Comparison of ENCODE assay signal across 10 mouse cellular contexts in genomic region chr5:71700468-71701272, GRCm38 (mm10). TPM values are rescaled to one million over a fixed set of nuclear protein-coding genes. Genes with fewer than 3 reads are reported as not detected.
DNase-seq lines count a peak whose midpoint lies in the region; ATAC-seq and TF ChIP-seq lines count a peak whose summit lies in the region.
"Had no signal": no experiment of that assay in that cellular context is flagged by ENCODE, and none has a peak within 500 bp of the region (broad histone marks: within the 10 kb centered on the region; RNA-seq: fewer than 3 reads in every experiment).

No protein-coding gene starts in this region.

- H3K4me3 ChIP-seq in embryonic fibroblast, embryonic 13.5 days (ENCODE audit: insufficient read depth, low read length): peak overlapping the region; percentile 64
- H3K4me3 ChIP-seq in heart, embryonic 15.5 days: peak overlapping the region; percentile 60
- H3K4me3 ChIP-seq in liver, embryonic 13.5 days (replicated peaks): peak overlapping the region; percentile 35
- peak overlapping the region; percentile 53 for H3K4me3 ChIP-seq in neural tube, embryonic 15.5 days (replicated peaks)

- no peaks in the 10 kb centered on the region for H3K9me3 ChIP-seq in heart, embryonic 15.5 days (replicated peaks)
- no peaks in the 10 kb centered on the region for H3K9me3 ChIP-seq in liver, embryonic 13.5 days (replicated peaks)
- no peaks in the 10 kb centered on the region for H3K9me3 ChIP-seq in neural tube, embryonic 15.5 days (replicated peaks)

- peak overlapping the region; percentile 92 for H3K4me2 ChIP-seq in heart, embryonic 15.5 days
- H3K4me2 ChIP-seq in liver, embryonic 13.5 days: peak overlapping the region; percentile 53
- H3K4me2 ChIP-seq in neural tube, embryonic 15.5 days: peak overlapping the region; percentile 65

- ATAC-seq in heart, embryonic 15.5 days (replicated peaks; ENCODE audit: insufficient number of reproducible peaks, insufficient read depth, low FRiP score, low read depth): peak; percentile 83
- peak; percentile 36; the same call in 1 of the 2 replicates for ATAC-seq in liver, embryonic 13.5 days (ENCODE audit: low read depth)
- ATAC-seq in neural tube, embryonic 15.5 days (ENCODE audit: low FRiP score): peak; percentile 94

- H3K36me3 ChIP-seq in heart, embryonic 15.5 days: no peaks in the 10 kb centered on the region
- no peaks in the 10 kb centered on the region for H3K36me3 ChIP-seq in liver, embryonic 13.5 days
- H3K36me3 ChIP-seq in neural tube, embryonic 15.5 days: no peaks in the 10 kb centered on the region

- peak overlapping the region; percentile 50; the same call in 1 of the 2 replicates for H3K27ac ChIP-seq in embryonic fibroblast, embryonic 13.5 days (ENCODE audit: insufficient read depth, low read length)
- no peak overlapping the region for H3K27ac ChIP-seq in heart, embryonic 15.5 days
- no peak overlapping the region for H3K27ac ChIP-seq in liver, embryonic 13.5 days
- H3K27ac ChIP-seq in neural tube, embryonic 15.5 days (replicated peaks): peak overlapping the region; percentile 68
- H3K27ac ChIP-seq: macrophage had no signal

- DNase-seq in layer of hippocampus, adult 11-12 months (ENCODE audit: low spot score): peak; percentile 65
- DNase-seq in layer of hippocampus, adult 9-10 months (ENCODE audit: low spot score): no peak
- peak; percentile 8 to 37 for DNase-seq in kidney, postnatal 25 days
- DNase-seq in liver, embryonic 13.5 days: no peak
- peak; percentile 31 to 64 for DNase-seq in urinary bladder, postnatal 4 days (ENCODE audit: low spot score in 2 of 2)

- TF ChIP-seq CTCF in embryonic fibroblast, embryonic 13.5 days (IDR thresholded peaks at IDR 0.05; ENCODE audit: borderline replicate concordance, insufficient read depth, low read length): 0 out of 2 replicates have a peak, but pooled peaks have one; percentile 36

- H3K4me1 ChIP-seq in embryonic fibroblast, embryonic 13.5 days (ENCODE audit: control insufficient read depth, insufficient read depth, low read length): peaks cover 2% of the 10 kb centered on the region; the same call in 1 of the 2 replicates
- H3K4me1 ChIP-seq in heart, embryonic 15.5 days (replicated peaks): peaks cover 10% of the 10 kb centered on the region; the same call in 1 of the 2 replicates
- no peaks in the 10 kb centered on the region for H3K4me1 ChIP-seq in liver, embryonic 13.5 days (replicated peaks)
- peaks cover 4% of the 10 kb centered on the region for H3K4me1 ChIP-seq in neural tube, embryonic 15.5 days

- H3K27me3 ChIP-seq in heart, embryonic 15.5 days: peaks cover 8% of the 10 kb centered on the region; the same call in 1 of the 2 replicates
- H3K27me3 ChIP-seq in liver, embryonic 13.5 days: peaks cover 29% of the 10 kb centered on the region
- H3K27me3 ChIP-seq in neural tube, embryonic 15.5 days (replicated peaks): no peaks in the 10 kb centered on the region

- WGBS in heart, embryonic 15.5 days: 1% methylated on average over 46 of the region's 46 CpGs
- WGBS in liver, embryonic 13.5 days (ENCODE audit: insufficient replicate concordance): under 1% methylated on average over 45 of the region's 46 CpGs
- WGBS in neural tube, embryonic 15.5 days: under 1% methylated on average over 46 of the region's 46 CpGs

- H3K9ac ChIP-seq in heart, embryonic 15.5 days: peak overlapping the region; percentile 55
- no peak overlapping the region for H3K9ac ChIP-seq in liver, embryonic 13.5 days
- peak overlapping the region; percentile 61 for H3K9ac ChIP-seq in neural tube, embryonic 15.5 days (replicated peaks)

- TF ChIP-seq POLR2A in embryonic fibroblast, embryonic 13.5 days (IDR thresholded peaks at IDR 0.05; ENCODE audit: low read depth, low read length): 0 out of 2 replicates have a peak, but pooled peaks have one; percentile 7

RNA-seq across cellular contexts. Expression of gene Gabra4, which starts 42.6 kb away (rescaled TPM):
- 4.1 and 5.0 TPM in 2 replicates for polyA plus RNA-seq in embryonic fibroblast, embryonic 13.5 days (2011; ENCODE audit: insufficient read length, low read depth, missing spikeins)
- polyA plus RNA-seq in heart, embryonic 15.5 days (2015; fragmentation: Nextera tagmentation; extraction: Ambion mirVana): 2.7 and 3.3 TPM in 2 replicates
- polyA plus RNA-seq in liver, embryonic 13.5 days (2015; fragmentation: Nextera tagmentation; extraction: Ambion mirVana): 0.20 and 0.23 TPM in 2 replicates
- polyA plus RNA-seq in neural tube, embryonic 15.5 days (2015; fragmentation: Nextera tagmentation; extraction: Ambion mirVana): 21.2 and 22.1 TPM in 2 replicates
- polyA plus RNA-seq: C2C12, macrophage had no signal

RNA-seq across cellular contexts. Expression of gene Gabrb1, which starts 42.8 kb away (rescaled TPM):
- 7.1 and 7.4 TPM in 2 replicates for polyA plus RNA-seq in embryonic fibroblast, embryonic 13.5 days (2011; ENCODE audit: insufficient read length, low read depth, missing spikeins)
- 0.93 and 1.4 TPM in 2 replicates for polyA plus RNA-seq in heart, embryonic 15.5 days (2015; fragmentation: Nextera tagmentation; extraction: Ambion mirVana)
- 0.05 TPM in 2 replicates for polyA plus RNA-seq in liver, embryonic 13.5 days (2015; fragmentation: Nextera tagmentation; extraction: Ambion mirVana)
- polyA plus RNA-seq in neural tube, embryonic 15.5 days (2015; fragmentation: Nextera tagmentation; extraction: Ambion mirVana): 33.1 and 35.5 TPM in 2 replicates
- polyA plus RNA-seq: macrophage had no signal

Comparison
In these comparisons a context has a peak if more than half of its experiments do, and no peak if none do; other contexts are left out.
1. DNase-seq: peak in layer of hippocampus, adult 11-12 months (single experiment), kidney, postnatal 25 days (2 of 2) and urinary bladder, postnatal 4 days (2 of 2); none in layer of hippocampus, adult 9-10 months (single experiment) and liver, embryonic 13.5 days (single experiment).
2. H3K27ac ChIP-seq: peak in embryonic fibroblast, embryonic 13.5 days (single experiment) and neural tube, embryonic 15.5 days (single experiment); none in heart, embryonic 15.5 days (single experiment) and liver, embryonic 13.5 days (single experiment).
3. ATAC-seq: peak in every context shown above with its lines; median percentile 94 in neural tube, embryonic 15.5 days; 83 in heart, embryonic 15.5 days; 36 in liver, embryonic 13.5 days.
4. Peak in every context shown above with its lines, with median percentiles within 50 percentile points of each other: H3K4me3 ChIP-seq and H3K4me2 ChIP-seq.